8 mouse cellular contexts compared by ENCODE assay signal in genomic region chr4:130359486-130360237, GRCm38 (mm10). TPM values are rescaled to one million over a fixed set of nuclear protein-coding genes. Genes with fewer than 3 reads are reported as not detected.
DNase-seq lines count a peak whose midpoint lies in the region; ATAC-seq lines count a peak whose summit lies in the region.

Gene Zcchc17, minus strand, starts transcription at chr4:130359943.
Gene Snrnp40, plus strand, starts transcription at chr4:130360132.

- peaks cover 26% of the 10 kb centered on the region for H3K36me3 ChIP-seq in hindbrain, embryonic 12.5 days

- peak; percentile 99 for ATAC-seq in hindbrain, embryonic 12.5 days (ENCODE audit: low FRiP score)

- WGBS in hindbrain, embryonic 12.5 days, result under 1% methylated on average over 49 of the region's 49 CpGs

- H3K4me2 ChIP-seq in hindbrain, embryonic 12.5 days (replicated peaks), result peak within 1 kb of the TSS; percentile 86

- no peaks in the 10 kb centered on the region for H3K27me3 ChIP-seq in hindbrain, embryonic 12.5 days

- peak; percentile 100 for DNase-seq in NIH3T3 (ENCODE audit: low read depth)
- DNase-seq in cerebellum, postnatal 10 days, result peak; percentile 100
- DNase-seq in frontal cortex, postnatal 10 days (ENCODE audit: low spot score in 2 of 2), result peak; percentile 99
- DNase-seq in layer of hippocampus, postnatal 14 days (ENCODE audit: low spot score in 2 of 2), result peak; percentile 99 to 100
- DNase-seq in lung, postnatal 14 days, result peak; percentile 99
- DNase-seq in retina, adult 2 months (ENCODE audit: low read depth, low spot score), result peak; percentile 99
- peak; percentile 97 to 98 for DNase-seq in thymus, postnatal 36 days

- peaks cover 21% of the 10 kb centered on the region for H3K4me1 ChIP-seq in hindbrain, embryonic 12.5 days

- H3K27ac ChIP-seq in hindbrain, embryonic 12.5 days, result peak within 1 kb of the TSS; percentile 85

- H3K4me3 ChIP-seq in hindbrain, embryonic 12.5 days, result peak within 1 kb of the TSS; percentile 92

- H3K9me3 ChIP-seq in hindbrain, embryonic 12.5 days (replicated peaks), result no peaks in the 10 kb centered on the region

- H3K9ac ChIP-seq in hindbrain, embryonic 12.5 days, result peak within 1 kb of the TSS; percentile 89

RNA-seq across cellular contexts. Expression of gene Zcchc17, which starts in this region (rescaled TPM):
- 76.2 and 80.5 TPM in 2 replicates for polyA plus RNA-seq in hindbrain, embryonic 12.5 days (2016; fragmentation: Nextera tagmentation; extraction: Ambion mirVana)
- total RNA-seq in layer of hippocampus, postnatal 14 days (2021), result 10 to 100 TPM; 64.8 to 70.9 TPM

RNA-seq across cellular contexts. Expression of gene Snrnp40, which starts in this region (rescaled TPM):
- 147 and 151 TPM in 2 replicates for polyA plus RNA-seq in hindbrain, embryonic 12.5 days (2016; fragmentation: Nextera tagmentation; extraction: Ambion mirVana)
- total RNA-seq in layer of hippocampus, postnatal 14 days (2021), result 10 to 100 TPM; 31.8 to 34.2 TPM

Comparison
In these comparisons a context has a peak if more than half of its experiments do, and no peak if none do; other contexts are left out.
1. Peak in every context shown above with its lines: DNase-seq, ATAC-seq, H3K4me3 ChIP-seq and H3K27ac ChIP-seq.